Mouse (Mus musculus) heart, adult 11 months (tissue): Measurements from ENCODE around the gene Atf7ip.
A peak's percentile ranks its signal among the peaks of the same experiment; 100 is the strongest.

Source experiments
- DNase-seq: peaks from one replicate; pipeline ENCODE4 v3.0.0; 2022

Gene Atf7ip

DNA sequence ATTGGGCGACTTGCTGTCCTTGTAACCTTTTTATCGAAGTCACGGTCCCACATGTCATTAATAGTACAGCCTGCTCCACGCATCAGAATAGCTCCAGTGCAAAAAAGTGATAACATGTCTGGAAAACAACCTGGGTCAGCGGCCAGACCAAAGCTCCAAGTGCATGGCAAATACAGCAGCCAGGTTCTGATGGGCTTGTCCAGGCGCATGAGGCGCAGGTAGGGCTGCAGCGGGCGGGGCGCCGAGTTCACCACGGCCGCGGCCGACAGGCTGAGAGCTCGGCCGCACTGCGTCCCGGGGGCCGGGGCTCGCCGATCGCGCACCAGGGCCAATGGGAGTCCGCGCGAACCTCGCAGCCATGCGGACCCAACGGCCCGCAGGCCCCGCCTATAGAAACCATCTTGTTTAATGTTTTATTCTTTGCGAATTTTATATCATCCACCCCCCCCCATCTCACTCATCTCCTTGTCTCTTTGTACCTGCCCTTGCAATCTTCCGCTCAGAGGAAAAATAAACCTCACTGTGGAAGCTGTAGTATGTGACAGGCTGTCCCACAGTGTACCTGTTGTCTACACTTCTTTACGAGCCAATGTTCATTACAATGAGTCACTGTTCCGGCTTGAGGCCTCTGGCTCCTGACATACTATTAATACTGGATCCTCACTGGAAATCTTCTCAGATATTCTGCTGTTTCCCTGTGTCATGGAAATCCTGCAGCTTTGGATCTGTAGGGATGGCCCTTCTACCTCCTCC, 19.0 kb upstream of the Atf7ip start:
- DNase-seq = peak; percentile 90

DNA sequence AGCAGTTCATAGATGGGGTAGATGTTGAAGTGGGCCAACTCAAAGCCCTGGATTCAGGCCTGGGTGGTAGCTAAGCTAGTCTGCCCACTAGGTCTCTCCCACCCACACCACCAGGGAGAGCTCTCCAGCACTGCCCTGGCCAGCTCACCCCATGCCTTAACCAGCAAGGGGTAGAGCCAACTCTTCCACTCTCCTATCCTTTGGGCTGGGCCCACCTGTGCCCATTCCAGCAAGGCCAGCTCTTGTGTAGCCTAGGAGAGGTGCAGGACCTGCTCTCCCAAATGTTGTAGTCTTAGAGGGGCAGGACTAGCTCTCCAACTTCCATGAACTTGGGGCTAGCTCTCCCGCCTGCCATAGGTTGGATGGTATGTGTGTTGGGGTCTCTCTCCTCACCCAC, 18.4 kb upstream of the Atf7ip start:
- DNase-seq = peak; percentile 83

DNA sequence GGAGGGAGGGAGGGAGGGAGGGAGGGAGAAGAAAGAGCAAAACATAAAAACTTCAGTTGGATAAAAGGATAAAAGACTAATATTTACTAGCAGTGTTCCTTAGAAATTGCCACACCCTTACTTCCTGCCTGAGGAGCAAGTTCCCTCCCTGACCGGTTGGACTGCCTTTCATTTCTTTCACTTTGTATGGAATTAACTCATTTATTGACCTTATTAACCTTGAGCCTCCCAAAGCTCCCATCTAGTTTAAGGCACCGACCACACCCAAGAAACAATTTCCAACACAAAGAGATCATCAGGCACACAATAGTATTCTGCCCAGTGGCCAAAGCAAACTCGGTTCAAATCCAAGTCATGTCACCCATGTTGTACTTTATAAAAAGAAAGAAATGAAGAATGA, 16.1 kb upstream of the Atf7ip start:
- peak; percentile 76 for DNase-seq

DNA sequence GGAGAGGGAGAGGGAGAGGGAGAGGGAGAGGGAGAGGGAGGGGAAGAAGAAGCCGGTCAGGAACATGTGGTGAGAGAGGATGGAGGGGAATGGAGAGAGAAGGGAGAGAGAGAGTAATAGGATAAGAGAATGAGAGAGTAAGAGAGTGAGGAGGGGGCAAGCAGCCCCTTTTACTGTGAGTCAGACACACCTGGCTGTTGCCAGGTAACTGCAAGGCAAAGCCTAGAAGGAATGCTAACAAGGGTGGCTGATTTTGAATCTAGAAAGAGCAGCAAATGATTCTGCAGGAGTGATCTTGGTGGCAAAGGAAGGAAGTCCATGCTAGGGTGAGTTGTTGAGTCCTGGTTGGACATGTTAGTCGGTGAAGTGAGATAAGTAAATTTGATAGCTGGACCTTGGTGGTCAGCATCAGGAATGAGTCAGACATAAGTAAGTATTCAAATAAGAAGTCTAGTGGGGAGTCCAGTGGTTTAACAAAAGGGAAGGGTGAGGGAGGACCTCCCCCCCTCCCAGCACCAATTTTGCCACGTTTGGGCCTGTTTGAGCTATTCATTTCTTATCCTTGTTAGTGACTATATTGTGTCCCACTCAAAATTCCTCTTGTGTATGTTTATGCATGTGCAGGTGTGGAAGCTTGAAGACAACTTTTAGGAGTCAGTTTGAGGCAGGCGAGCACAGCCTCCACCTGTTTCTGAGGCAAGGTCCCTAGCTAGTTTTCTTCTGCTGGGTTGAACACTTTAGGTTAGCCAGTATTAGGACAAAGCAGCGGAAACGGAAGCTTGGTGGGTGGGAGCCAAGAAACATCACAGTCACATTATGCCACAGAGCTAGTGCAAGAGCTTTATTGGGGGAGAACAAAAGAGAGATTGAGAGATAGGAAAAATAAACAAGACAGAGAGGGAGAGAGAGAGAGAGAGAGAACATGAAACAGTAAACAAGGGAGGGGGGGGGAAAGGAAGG, 15.2 kb upstream of the Atf7ip start:
- DNase-seq = peak; percentile 76

DNA sequence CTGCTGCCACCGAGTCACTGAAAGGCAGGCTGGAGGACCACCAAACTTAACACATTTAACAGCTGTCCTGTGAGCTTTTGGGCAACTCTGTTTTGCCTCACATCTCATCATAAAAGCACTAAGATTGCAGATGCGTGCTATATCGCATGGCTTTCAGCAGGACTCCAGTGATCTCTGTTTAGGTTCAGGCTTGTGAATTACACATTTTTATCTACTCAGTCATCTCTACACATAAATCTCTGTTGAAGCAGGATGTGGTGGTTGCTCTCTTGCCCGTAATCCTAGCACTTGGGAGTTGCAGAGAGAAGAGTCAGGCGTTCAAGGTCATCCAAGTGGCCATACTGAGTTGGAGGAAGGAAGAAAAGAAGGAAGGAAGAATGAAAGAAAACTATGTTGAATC, 14.3 kb upstream of the Atf7ip start:
- DNase-seq = peak; percentile 56

DNA sequence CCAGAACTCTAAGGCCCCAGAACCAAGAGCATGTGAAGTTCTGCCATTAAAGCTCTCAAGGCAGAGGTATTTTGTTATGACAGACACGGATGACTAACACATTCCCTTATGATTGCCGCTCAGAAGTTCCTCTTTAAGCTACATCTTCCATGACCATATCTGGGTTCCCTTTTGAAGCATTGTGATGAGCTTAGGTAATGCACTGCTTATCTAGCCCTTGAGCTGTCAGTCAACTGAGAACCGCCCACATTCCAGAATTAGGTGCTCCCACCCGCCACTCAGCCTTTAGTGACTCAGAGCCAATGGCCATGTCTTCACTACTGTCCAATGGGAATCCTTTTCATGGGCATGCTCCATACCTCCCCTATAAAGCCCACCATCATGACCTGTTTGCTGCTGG, 13.7 kb upstream of the Atf7ip start:
- DNase-seq = peak; percentile 54

DNA sequence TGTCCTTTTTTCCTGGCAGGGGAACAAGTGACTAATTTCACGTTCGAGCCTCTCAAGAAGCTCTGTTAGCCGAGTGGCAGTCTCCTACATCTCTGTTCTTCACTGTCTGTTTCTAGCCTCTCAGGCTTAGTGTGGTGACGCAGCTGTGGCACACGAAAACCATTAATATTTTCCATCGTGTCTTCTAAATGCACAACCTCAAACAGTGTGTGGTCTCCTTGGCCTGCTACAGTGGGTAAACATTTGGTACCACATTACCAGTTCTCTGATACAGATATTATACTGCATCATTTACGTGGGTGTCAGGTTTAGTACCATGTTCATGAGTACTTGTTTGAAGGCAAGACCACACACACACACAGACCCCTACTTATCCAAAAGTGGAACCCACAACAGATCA, 12.5 kb upstream of the Atf7ip start:
- peak; percentile 21 for DNase-seq

DNA sequence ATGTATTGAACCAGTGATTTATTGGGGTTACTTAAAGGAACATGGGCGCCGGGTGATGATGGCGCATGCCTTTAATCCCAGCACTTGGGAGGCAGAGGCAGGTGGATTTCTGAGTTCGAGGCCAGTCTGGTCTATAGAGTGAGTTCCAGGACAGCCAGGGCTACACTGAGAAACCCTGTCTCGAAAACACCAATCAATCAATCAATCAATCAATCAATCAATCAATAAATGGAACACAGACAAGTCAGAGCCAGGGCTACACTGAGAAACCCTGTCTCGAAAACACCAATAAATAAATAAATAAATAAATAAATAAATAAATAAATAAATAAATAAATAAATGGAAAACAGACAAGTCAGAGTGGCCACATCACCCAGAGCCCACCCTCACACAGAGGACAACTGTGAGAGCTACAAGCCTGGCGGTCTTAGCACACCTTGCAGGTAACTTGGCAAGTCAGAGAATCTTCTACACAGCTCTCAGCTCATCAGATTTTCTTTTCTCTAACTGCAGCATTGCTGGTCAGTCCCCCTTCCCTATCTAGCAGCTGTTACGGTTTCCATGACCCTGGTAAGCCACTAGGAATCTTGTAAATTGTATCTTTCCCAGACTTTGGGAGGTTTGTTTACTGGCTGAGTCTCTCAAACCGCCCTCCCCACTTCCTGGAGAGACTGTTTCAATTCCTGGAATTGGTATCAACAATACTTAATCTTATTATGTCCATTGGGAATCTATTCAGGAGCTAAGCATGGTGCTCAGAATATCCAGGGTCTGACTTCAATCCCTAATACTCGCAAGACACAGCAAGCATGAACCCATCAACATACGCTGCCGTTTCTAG, 11.8 kb upstream of the Atf7ip start:
- DNase-seq = peak; percentile 85

DNA sequence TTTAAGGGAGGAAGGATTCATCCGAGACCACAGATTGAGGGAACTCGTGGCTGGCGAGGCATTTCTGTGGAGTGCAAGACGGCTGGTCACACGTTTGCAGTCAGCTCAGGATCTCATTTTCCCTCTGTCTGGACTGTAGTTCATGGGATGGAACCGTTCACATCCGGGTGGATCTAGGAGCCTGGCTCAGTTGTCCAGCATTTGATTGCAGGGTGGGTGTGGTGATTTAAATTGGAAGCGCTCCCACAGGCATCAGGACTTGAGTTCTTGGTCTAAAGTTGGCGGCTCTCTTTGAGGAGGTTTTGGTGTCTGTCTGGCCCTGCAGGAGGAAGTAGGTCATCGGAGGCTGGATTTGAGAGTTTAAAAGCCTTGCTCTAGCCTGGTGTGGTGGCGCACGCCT, 10.9 kb upstream of the Atf7ip start:
- peak; percentile 65 for DNase-seq

DNA sequence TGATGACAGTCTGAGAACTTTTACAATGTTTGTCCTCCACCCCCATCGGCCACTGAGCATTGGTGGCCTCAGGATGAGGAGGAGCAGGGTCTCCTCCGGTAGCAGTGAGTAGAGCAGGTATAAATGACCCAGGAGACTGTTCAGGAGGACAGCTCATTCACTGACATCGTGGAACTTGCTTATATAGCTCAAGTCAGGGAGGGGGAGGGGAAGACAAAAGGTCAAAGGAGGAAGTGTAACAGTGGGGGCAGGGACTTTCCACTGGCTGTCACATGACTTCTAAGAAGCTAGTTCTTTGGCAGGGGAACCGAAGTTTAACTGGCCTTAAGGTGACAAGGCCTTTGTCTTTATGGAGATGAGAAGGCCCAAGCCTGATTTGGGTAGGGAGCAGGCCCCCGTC, 8.2 kb upstream of the Atf7ip start:
- peak; percentile 92 for DNase-seq

DNA sequence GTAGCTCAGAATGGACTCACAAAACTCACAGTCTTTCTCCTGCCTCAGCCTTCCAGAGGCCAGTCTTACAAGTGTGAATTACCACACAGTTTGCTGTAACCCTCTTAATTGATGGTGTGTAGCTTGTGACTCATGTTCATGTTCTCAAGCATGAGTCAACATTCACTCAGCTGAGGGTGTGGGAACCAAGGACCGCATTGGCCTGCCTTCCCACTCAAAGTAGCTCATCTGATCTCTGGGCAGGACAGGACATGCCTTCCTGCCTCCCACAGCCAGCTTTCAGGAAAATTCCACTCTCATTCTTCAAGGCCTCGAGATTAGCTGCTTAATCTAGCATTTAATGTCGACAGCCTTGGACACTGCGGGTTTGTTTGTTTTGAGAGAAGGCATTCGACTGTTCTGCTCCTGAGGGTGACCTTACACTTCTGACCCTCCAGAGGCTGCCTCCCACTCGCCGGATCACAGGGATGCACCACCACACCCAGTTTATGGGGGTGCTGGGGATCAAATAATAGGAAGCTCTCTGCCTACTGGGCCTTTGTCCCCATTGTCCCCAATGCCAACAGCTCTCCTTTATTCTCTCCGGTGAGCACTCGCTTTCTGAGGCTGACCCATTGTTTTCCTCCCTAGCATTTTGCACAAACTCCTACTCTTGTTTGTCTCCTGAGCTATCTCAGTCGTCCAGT, 6.5 kb upstream of the Atf7ip start:
- DNase-seq = peak; percentile 90

DNA sequence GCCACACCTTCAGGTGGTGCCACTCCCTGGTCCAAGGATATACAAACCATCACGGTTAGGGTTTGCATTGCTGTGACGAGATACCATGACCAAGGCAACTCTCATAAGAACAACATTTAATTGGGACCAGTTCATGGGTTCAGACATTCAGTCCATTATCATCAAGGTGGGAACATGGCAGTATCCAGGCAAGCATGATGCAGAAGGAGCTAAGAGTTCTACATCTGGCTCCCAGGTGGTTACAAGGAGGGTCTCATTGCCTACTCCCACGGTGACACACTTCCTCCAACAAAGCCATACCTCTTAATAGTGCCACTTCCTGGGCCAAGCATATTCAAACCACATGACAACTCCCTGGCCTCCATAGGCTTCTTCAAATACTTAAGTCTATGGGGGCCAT, 2.7 kb downstream of the Atf7ip start:
- DNase-seq = peak; percentile 68

DNA sequence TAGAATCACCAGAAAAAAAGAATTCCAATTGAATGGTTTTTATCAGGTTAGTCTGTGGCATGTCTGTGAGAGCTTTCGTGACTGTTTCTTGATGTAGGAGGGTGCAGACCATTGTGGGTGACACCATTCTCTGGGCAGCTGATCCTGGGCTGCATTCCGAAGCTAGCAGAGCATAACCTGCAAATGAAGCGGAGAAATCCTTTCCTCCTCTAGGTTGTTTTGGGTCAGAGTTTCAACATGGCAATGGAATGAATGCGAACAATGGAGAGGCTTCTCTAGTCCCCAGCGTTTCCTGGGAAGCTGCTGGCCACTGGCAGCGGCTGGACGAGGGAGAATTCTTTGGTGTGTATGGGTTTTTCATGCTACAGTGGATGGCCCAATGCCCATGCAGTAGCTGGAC, 5.0 kb downstream of the Atf7ip start:
- peak; percentile 49 for DNase-seq

DNA sequence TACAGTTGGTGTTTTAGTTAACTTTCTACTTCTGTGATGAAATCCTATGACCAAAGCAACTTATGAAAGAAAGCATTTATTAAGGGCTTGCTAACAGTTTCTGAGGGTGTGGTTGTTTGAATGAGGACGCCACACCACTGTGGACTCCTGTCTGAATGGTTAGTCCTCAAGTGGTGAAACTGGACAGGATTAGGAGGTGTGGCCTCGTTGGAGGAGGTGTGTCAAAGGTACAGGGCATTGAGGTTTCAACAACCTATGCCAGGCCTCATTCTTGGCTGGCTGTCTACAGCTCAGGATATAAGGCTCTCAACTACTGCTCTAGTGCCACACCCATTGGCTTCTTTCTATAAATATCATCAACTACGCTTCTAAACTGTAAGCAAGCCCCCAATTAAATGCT, 6.4 kb downstream of the Atf7ip start:
- DNase-seq = peak; percentile 70

DNA sequence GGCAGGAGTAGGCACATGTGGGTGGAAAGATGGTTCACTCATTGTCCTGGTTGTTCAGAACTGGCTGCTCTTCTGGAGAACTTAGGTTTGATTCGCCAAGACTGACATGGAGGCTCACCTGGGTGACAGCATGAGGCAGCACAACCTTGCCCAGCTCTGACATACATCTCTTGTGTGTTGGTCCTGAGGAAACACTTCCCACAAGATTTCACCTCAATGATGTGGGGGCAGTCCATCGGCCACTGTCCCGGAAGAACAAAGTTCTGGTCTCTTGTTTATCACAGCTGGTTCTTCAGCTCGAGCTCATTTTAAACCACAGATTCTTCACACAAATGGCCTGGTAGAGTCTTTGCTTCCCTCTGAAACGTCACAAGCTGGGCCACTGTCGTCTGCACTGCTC, 10.7 kb downstream of the Atf7ip start:
- peak; percentile 84 for DNase-seq

DNA sequence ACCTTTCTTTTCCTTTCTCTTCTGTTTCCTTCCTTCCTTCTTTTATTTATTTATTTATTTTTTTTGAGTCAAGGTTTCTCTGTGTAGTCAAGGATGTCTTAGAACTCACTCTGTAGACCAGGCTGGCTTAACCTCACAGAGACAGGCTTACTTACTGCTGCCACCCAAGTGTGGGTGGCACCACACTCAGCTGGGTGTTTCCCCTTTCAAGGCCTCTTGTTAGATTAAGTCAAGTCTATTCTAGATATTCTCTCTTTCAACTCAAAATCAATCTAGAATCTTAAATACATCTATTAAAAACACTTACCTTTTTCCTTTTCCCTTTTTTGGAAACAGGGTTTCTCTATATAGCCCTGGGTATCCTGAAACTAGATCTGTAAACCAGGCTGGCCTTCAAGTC, 11.3 kb downstream of the Atf7ip start:
- DNase-seq = peak; percentile 66

DNA sequence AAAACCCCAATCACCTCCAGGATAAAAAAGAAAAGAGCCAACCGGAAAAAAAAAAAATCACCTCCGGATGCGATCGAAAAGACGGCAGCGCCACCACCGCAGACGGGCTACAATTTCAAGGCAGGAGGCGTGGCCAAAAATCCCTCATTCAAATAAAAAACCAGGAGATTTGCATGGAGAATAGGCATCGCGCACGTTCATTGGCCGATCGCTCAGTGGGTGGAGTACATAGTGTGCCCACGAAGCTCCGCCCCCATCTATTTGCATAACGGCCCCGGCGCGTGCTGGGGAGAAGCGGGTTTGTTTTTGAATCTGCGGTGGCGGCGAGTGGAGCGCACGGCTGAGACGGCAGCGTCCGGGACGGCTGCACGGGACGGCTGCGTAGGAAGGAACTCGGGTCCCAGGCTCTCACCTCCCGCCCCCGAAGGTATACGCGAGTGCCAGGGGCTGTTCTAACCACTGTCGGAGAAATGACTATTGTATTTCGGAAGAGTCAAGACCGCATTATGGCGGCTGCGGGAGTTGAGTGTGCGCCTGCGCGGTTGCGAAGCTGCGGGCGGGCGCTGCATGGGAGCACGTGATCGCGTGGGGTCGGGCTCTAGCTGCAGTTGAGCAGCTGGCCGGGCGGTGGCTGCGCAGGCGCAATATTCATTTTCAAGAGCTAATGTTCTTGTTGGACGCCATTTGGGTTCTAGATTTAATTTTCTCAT, 12.7 kb downstream of the Atf7ip start:
- DNase-seq = peak; percentile 100

DNA sequence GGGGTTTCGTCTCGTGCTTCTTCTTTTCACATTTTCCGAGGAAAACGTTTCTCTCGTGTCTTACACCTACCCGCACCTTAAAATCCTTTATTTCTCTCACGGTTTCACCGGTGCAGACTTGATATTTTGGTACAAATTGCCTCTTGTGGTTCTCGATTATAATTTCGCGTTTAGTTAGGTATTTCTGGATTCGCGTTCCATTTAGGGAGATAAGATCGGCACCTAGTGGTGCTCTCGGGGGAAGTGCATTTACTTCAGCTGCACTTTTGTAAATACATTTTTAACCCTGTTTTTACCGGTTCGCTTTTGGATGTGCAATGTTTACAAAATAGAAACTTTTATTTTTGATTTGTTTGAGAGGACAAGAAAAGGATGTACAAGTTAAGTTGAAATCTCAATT, 13.3 kb downstream of the Atf7ip start:
- DNase-seq = no peak

DNA sequence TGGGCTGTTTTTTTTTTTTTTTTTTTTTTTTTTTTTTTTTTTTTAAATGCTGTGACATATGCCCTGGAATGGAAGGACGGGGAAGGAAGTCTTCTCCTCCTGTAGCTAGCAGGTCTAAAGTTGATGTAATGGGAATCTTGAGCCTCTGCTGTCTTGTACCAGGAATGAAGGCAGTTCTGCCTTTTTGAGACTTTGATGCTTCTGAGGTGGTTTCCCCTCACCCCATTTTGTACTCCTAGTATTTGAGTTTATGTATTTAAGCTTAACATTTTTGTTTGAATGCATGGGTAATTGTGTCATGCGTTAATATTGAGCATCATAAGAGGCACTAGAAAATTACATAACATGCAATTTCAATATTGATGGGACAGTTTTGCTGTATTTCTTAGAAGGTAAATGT, 14.4 kb downstream of the Atf7ip start:
- peak; percentile 18 for DNase-seq

DNA sequence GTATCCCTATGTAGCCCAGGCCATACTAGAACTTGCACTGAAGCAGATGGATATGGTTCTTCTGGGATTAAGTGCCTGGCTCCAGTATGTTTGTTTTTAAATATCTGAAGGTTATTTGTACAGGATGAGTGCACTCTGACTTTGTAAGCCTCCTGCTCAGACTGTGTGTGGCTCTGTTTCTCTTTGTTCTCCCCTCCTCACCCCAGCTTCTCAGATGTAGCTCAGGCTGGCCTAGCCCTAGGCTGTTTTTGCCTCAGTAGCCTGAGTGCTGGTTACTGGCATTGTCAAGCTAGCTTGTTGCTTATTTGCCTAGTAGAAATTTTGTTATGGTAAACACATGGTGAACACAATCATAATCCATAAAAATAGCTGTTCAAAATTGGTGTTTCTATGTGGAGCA, 15.7 kb downstream of the Atf7ip start:
- DNase-seq = peak; percentile 58

DNA sequence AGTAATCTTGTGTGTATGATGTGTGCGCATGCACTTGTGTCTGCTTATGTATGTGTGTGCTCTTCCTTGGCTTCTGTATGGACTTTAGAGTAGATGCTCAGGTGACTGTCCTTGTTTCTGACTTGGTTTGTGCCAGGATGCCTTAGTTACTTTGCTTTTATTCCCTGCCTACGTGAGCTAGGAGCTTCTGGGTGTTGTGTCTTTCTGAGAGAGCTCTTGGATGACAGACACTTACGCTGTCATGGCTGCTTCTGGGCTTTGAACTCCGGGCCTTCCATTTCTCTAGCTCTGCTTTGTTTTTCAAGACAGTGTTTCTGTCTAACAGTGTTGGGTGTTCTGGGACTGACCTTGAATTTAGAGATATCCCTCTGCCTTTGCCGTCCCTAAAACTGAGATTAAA, 16.7 kb downstream of the Atf7ip start:
- DNase-seq = peak; percentile 61

DNA sequence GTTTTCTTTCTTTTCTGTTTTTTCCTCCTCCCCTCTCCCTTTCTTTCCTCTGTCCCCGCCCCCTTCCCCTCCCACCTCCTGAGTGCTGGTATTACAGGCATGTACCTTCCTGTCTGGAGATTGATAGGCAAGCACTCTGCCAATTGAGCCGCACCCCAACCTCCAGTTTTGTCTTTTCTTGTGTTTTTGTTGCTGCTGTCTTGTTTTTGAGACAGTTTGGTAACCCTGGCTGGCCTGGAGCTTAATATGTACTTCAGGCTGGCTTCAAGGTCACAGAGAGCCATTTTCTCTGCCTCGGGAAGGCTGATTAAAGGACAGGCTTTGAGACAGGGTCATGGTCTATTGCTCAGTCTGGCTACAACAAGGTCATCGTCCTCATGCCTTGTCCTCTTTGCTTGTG, 18.8 kb downstream of the Atf7ip start:
- DNase-seq = peak; percentile 84
